Mouse (Mus musculus) G1E (cell line): ENCODE measurements at regions not wholly inside any gene's neighbourhood (a gene's known extent, or its start where the extent isn't known, plus 50 kb on each side); places are given as distances from the start of the nearest gene placed in this dataset.

Experiments
- CTCF ChIP-seq: IDR thresholded peaks from 2 replicates; pipeline ENCODE4 v1.5.1; 2012; ENCODE audit warnings: low read depth, low read length, inconsistent platforms, mixed read lengths
- GATA1 ChIP-seq: IDR thresholded peaks from 2 replicates; pipeline ENCODE4 v1.6.1; 2012; ENCODE audit warnings: borderline replicate concordance, low read length, inconsistent platforms, mixed read lengths
- POLR2AphosphoS5 ChIP-seq: IDR thresholded peaks from 2 replicates; pipeline ENCODE4 v1.6.1; 2012; ENCODE audit warnings: low read depth, low read length, inconsistent platforms; ENCODE audit not compliant: insufficient replicate concordance
- TAL1 ChIP-seq: conservative IDR thresholded peaks from 2 replicates; pipeline ENCODE4 v1.6.1; 2012; ENCODE audit warnings: low read depth, low read length, inconsistent platforms, mixed read lengths

DNA sequence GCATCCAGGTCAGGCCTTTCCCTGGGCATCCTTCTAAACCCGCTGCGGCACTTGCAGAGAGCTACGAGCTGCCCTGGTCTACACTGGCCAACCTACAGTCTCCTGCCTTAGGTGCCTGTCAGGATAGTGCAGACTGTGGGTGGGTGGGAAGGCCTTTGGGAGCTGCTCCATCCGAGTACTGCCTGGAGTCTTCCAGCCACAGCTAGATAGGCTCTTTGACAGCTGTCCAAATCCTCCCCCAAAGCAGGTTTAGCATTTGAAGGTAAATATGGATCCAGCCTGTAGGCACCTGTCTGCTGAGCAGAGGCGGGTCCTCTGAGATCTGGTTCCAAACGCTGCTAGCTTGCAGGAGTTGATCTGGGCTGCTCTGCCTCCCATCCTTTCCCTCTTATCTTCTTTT is 295.6 kb upstream of the Hs6st1 start:
- TF ChIP-seq CTCF = no peak
- TF ChIP-seq GATA1 = no peak
- TF ChIP-seq POLR2AphosphoS5 = no peak
- TF ChIP-seq TAL1 = no peak
